Mouse (Mus musculus): Measurements from ENCODE around the gene Il27. TPM values are rescaled to one million over a fixed set of nuclear protein-coding genes. Genes with fewer than 3 reads are reported as not detected.

Gene Il27
- total RNA-seq, 4 experiments from 2014 or later: not detected

Small RNA genes within 50 kb of the gene (microRNA-seq; reads per million reads assigned to microRNA genes)
- gene Mir7059: not detected

Other genes with a start within 250 kb of the Il27 start
- under 1 TPM in 3 of 4 experiments, not detected in 1; 0.25 to 0.38 (median 0.35) TPM for gene Lat, start 225.4 kb downstream of the Il27 start, total RNA-seq (2022)
- 10 to 100 TPM; 21.2 to 28.0 (median 23.9) TPM for gene Spns1, start 217.5 kb downstream of the Il27 start, total RNA-seq (2022)
- 1 to 10 TPM; 3.1 to 6.2 (median 3.9) TPM for gene Nfatc2ip, start 198.2 kb downstream of the Il27 start, total RNA-seq (2022)
- 1 to 10 TPM in 1 of 4 experiments, under 1 TPM in 3; 0.19 to 1.4 (median 0.50) TPM for gene Cd19, start 180.1 kb downstream of the Il27 start, total RNA-seq (2022)
- gene Rabep2, start 166.2 kb downstream of the Il27 start, total RNA-seq (2022): 1 to 10 TPM; 5.9 to 9.9 (median 6.0) TPM
- 10 to 100 TPM in 1 of 4 experiments, 1 to 10 TPM in 3; 6.8 to 12.2 (median 8.8) TPM for gene Atp2a1, start 131.8 kb downstream of the Il27 start, total RNA-seq (2022)
- 10 to 100 TPM; 38.6 to 46.6 (median 44.3) TPM for gene Sh2b1, start 119.5 kb downstream of the Il27 start, total RNA-seq (2022)
- gene Tufm, start 107.6 kb downstream of the Il27 start, total RNA-seq (2022): 100 to 1,000 TPM; 288 to 326 (median 304) TPM
- 10 to 100 TPM; 30.7 to 39.3 (median 35.2) TPM for gene Atxn2l, start 91.5 kb downstream of the Il27 start, total RNA-seq (2022)
- 100 to 1,000 TPM; 141 to 155 (median 143) TPM for gene Eif3c, start 28.5 kb downstream of the Il27 start, total RNA-seq (2022)
- gene Apobr, start 10.0 kb downstream of the Il27 start, total RNA-seq (2022): 1 to 10 TPM in 2 of 4 experiments, under 1 TPM in 2; 0.44 to 1.9 (median 0.75) TPM
- gene Cln3, start 9.1 kb downstream of the Il27 start, total RNA-seq (2022): 10 to 100 TPM; 12.9 to 15.6 (median 14.1) TPM
- gene Nupr1, start 35.9 kb upstream of the Il27 start, total RNA-seq (2022): 1 to 10 TPM; 3.5 to 5.3 (median 4.7) TPM
- gene Sgf29, start 54.4 kb upstream of the Il27 start, total RNA-seq (2022): 10 to 100 TPM; 21.6 to 26.2 (median 24.9) TPM
- gene Sult1a1, start 81.5 kb upstream of the Il27 start, total RNA-seq (2022): 10 to 100 TPM; 18.6 to 38.7 (median 31.5) TPM
- gene Bola2, start 100.5 kb upstream of the Il27 start, total RNA-seq (2022): 10 to 100 TPM; 52.4 to 70.4 (median 56.4) TPM
- gene Slx1b, start 100.8 kb upstream of the Il27 start, total RNA-seq (2022): 1 to 10 TPM; 3.2 to 6.2 (median 5.4) TPM
- gene Coro1a, start 112.8 kb upstream of the Il27 start, total RNA-seq (2022): 10 to 100 TPM in 1 of 4 experiments, 1 to 10 TPM in 3; 4.9 to 10.0 (median 6.2) TPM
- 10 to 100 TPM; 46.5 to 52.3 (median 50.4) TPM for gene Mapk3, start 164.7 kb upstream of the Il27 start, total RNA-seq (2022)
- gene Gdpd3, start 171.4 kb upstream of the Il27 start, total RNA-seq (2022): 1 to 10 TPM; 1.3 to 2.2 (median 1.8) TPM
- gene Ypel3, start 182.0 kb upstream of the Il27 start, total RNA-seq (2022): 10 to 100 TPM; 46.6 to 99.6 (median 72.6) TPM
- under 1 TPM; 0.40 to 0.49 (median 0.42) TPM for gene Tbx6, start 186.5 kb upstream of the Il27 start, total RNA-seq (2022)
- gene Ppp4c, start 197.6 kb upstream of the Il27 start, total RNA-seq (2022): 10 to 100 TPM; 32.7 to 36.8 (median 34.5) TPM
- gene Fam57b, start 202.7 kb upstream of the Il27 start, total RNA-seq (2022): 10 to 100 TPM in 1 of 4 experiments, 1 to 10 TPM in 3; 6.9 to 10.1 (median 8.0) TPM
- not detected for gene 4930451I11Rik, start 236.7 kb upstream of the Il27 start, total RNA-seq (2022)

Measured in heart, adult 8-10 months (tissue).